Mouse (Mus musculus) ovary, postnatal 10 days (tissue): ENCODE measurements around the gene Tmem115.
A peak's percentile ranks its signal among the peaks of the same experiment; 100 is the strongest.
"Not testable (repeated sequence)": the region's sequence is repeated elsewhere in the genome, so short reads cannot be mapped to it uniquely, and the experiment has no call there.

Source experiments
- DNase-seq: peaks from one replicate; pipeline ENCODE4 v3.0.0; 2022; ENCODE audit warnings: low spot score

The Tmem115 gene

GRCm38 (mm10) chr9:107571534-107572326, 38.0 kb downstream of the Tmem115 start:
- DNase-seq = no peak

- no peak for DNase-seq
Measured at GRCm38 (mm10) chr9:107572327-107572662, 38.5 kb downstream of the Tmem115 start.

GRCm38 (mm10) chr9:107573774-107574173, 40.0 kb downstream of the Tmem115 start:
- not testable (repeated sequence) for DNase-seq

GRCm38 (mm10) chr9:107575579-107576356, 42.0 kb downstream of the Tmem115 start:
- DNase-seq = no peak

GRCm38 (mm10) chr9:107576357-107577107, 42.8 kb downstream of the Tmem115 start, which contains the start of gene Hyal1:
Gene Hyal1, plus strand, starts transcription at chr9:107576927.
- DNase-seq = no peak

- DNase-seq = no peak
Measured at GRCm38 (mm10) chr9:107577871-107578270, 44.1 kb downstream of the Tmem115 start.

GRCm38 (mm10) chr9:107578587-107578986, 44.8 kb downstream of the Tmem115 start, which contains the start of gene Naa80:
Gene Naa80, plus strand, starts transcription at chr9:107578887.
- no peak for DNase-seq

- DNase-seq = no peak
Measured at GRCm38 (mm10) chr9:107579023-107579900, 45.5 kb downstream of the Tmem115 start.

GRCm38 (mm10) chr9:107580501-107581317, 47.0 kb downstream of the Tmem115 start, which contains the start of gene Hyal3:
Gene Hyal3, plus strand, starts transcription at chr9:107580818.
- DNase-seq = peak; percentile 67

GRCm38 (mm10) chr9:107581584-107581983, 47.8 kb downstream of the Tmem115 start:
- no peak for DNase-seq

- no peak for DNase-seq
Measured at GRCm38 (mm10) chr9:107582509-107583062, 48.8 kb downstream of the Tmem115 start.

- DNase-seq = no peak
Measured at GRCm38 (mm10) chr9:107583174-107583573, 49.4 kb downstream of the Tmem115 start.

- no peak for DNase-seq
Measured at GRCm38 (mm10) chr9:107586504-107586903, 52.8 kb downstream of the Tmem115 start.

- peak; percentile 74 for DNase-seq
Measured at GRCm38 (mm10) chr9:107586974-107587832, 53.5 kb downstream of the Tmem115 start, which contains the start of gene Ifrd2. Gene Ifrd2, plus strand, starts transcription at chr9:107587642.

GRCm38 (mm10) chr9:107587833-107588639, 54.3 kb downstream of the Tmem115 start:
- no peak for DNase-seq
